Mouse (Mus musculus) embryonic fibroblast, embryonic 13.5 days (primary cell): ENCODE measurements around the gene Zranb1. TPM values are rescaled to one million over a fixed set of nuclear protein-coding genes. Genes with fewer than 3 reads are reported as not detected.

Experiments
- H3K27ac ChIP-seq: 2 replicates; pipeline ENCODE4 v1.5.1; 2012; ENCODE audit warnings: low read length, control low read depth, inconsistent platforms; ENCODE audit not compliant: insufficient read depth
- H3K4me1 ChIP-seq: 2 replicates; pipeline ENCODE4 v1.6.1; 2011; ENCODE audit warnings: low read length; ENCODE audit not compliant: control insufficient read depth, insufficient read depth
- H3K4me3 ChIP-seq: 2 replicates; pipeline ENCODE4 v1.5.1; 2011; ENCODE audit warnings: mild to moderate bottlenecking, control low read depth, low read length; ENCODE audit not compliant: insufficient read depth
- CTCF ChIP-seq: IDR thresholded peaks from 2 replicates; pipeline ENCODE4 v1.5.1; 2011; ENCODE audit warnings: mild to moderate bottlenecking, control low read depth, low read length, moderate library complexity, borderline replicate concordance; ENCODE audit not compliant: insufficient read depth
- POLR2A ChIP-seq: IDR thresholded peaks from 2 replicates; pipeline ENCODE4 v1.6.1; 2011; ENCODE audit warnings: low read depth, mild to moderate bottlenecking, control low read depth, low read length, moderate library complexity
- polyA plus RNA-seq: library from polyadenylated mRNA; stranded (reverse); fragments of >200 nt; gene quantifications from 2 replicates; pipeline ENCODE4 v1.2.4, GENCODE M21; 2011; ENCODE audit warnings: low read depth; ENCODE audit not compliant: missing spikeins, insufficient read length

Zranb1 gene
- polyA plus RNA-seq, 1 experiment, result 24.1 TPM

- TF ChIP-seq CTCF, result no peak
- TF ChIP-seq POLR2A, result no peak
- Histone ChIP-seq H3K4me3 (no peak overlapping the region), H3K27ac (no peak overlapping the region), H3K4me1 (no peaks in the 10 kb centered on the region)
Measured at GRCm38 (mm10) chr7:132892311-132892661, 38.7 kb upstream of the Zranb1 start.

DNA sequence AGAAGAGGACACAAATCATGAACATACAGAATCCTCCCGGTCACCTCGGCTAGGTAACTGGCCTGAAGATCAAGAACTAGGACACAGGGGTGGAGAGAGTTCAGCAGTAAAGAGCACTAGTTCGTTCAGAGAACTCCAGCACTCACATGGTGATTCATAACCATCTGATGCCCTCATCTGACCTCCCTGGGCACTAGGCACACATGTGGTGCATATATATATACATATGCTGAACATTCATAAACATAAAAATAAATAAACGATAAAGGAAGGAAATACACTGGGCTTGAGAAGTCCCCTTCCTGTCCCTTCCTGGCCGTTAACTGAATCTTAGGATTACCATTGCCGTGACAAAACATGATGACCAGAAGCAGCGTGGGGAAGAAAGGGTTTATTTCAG is 38.1 kb upstream of the Zranb1 start:
- Histone ChIP-seq H3K4me1 (no peaks in the 10 kb centered on the region), H3K27ac (no peak overlapping the region), H3K4me3 (no peak overlapping the region)
- TF ChIP-seq POLR2A, result no peak
- TF ChIP-seq CTCF, result no peak

DNA sequence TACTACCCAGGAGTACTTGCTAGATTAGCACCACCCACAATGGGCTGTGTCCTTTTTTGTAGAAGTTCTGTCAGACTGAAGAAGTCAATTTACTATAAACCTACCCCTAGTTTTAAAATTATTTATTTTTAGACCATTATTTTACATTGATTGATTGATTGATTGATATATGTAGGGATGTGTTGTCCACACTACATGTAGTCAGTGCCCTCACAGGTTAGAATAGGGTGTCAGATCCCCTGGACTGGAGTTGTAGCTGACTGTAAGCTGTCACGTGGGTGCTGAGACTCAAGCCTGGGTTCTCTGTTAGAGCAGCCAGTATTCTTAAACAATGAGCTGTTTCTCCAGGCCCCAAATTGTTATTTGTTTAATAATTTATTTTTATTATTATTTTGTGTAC is 37.6 kb upstream of the Zranb1 start:
- Histone ChIP-seq H3K4me1 (no peaks in the 10 kb centered on the region), H3K4me3 (no peak overlapping the region), H3K27ac (no peak overlapping the region)
- no peak for TF ChIP-seq CTCF
- TF ChIP-seq POLR2A, result no peak

GRCm38 (mm10) chr7:132894841-132895555 is 35.9 kb upstream of the Zranb1 start:
- Histone ChIP-seq H3K4me3 (no peak overlapping the region), H3K27ac (no peak overlapping the region), H3K4me1 (no peaks in the 10 kb centered on the region)
- TF ChIP-seq CTCF, result no peak

- no peak overlapping the region for H3K27ac ChIP-seq
- TF ChIP-seq CTCF (no peak), POLR2A (no peak)
- H3K4me1 ChIP-seq, result no peaks in the 10 kb centered on the region
- no peak overlapping the region for H3K4me3 ChIP-seq
Measured at GRCm38 (mm10) chr7:132896206-132896815, 34.6 kb upstream of the Zranb1 start.

GRCm38 (mm10) chr7:132897258-132897657 is 33.7 kb upstream of the Zranb1 start:
- Histone ChIP-seq H3K4me3 (no peak overlapping the region), H3K4me1 (no peaks in the 10 kb centered on the region), H3K27ac (no peak overlapping the region)
- no peak for TF ChIP-seq CTCF

DNA sequence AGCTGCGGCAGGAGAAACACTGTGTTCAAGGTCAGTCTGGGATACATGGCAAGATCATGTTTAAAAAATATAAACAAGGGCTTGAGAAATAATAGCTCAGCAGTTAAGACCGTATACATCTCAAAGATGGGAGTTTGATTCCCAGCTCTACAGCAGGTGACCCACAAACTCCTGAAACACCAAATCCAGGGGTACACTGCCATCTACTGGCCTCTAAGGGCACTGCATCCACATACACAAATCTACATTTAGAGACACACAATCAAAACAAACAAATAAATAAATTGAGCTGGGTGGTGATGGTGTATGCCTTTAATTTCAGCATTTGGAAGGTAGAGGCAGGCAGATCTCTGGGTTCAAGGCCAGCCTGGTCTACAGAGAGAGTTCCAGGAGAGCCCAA is 32.7 kb upstream of the Zranb1 start:
- no peak for TF ChIP-seq POLR2A
- no peak for TF ChIP-seq CTCF
- Histone ChIP-seq H3K4me3 (no peak overlapping the region), H3K4me1 (no peaks in the 10 kb centered on the region), H3K27ac (no peak overlapping the region)

DNA sequence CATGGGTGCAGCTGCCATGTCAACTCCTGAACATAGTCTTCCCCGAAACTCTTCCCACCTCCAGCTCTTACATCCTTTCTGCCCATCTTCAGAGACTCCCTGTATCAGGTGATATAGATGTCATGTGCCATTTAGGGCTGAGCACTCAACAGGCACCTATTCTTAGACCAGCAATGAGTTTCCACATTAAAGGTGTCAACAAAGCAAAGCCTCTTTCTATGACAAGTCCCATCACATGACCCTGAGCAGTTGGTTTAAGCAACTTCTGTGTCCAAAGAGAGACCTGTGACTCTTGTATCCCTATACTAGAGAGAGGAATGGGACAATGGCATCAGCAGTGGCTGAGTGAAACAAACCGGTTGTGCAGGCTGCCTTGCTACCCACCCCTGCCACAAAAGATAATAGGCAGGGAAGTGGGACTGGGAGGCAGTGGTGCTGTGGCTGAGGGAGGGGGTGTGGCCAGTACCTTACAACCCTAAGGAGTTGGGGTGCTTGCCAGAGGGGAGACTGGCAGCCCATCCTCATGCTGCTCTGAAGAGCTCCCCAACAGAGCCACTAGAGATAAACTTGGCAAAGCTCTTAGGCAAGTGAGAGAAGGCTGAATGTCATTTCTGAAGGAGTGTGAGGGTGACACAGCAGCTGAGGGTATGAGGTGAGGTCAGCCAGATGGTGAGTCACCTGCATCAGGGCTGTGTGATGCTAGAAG is 30.0 kb upstream of the Zranb1 start:
- H3K27ac ChIP-seq, result no peak overlapping the region
- H3K4me1 ChIP-seq, result no peaks in the 10 kb centered on the region
- no peak overlapping the region for H3K4me3 ChIP-seq
- TF ChIP-seq CTCF (no peak), POLR2A (no peak)

GRCm38 (mm10) chr7:132903796-132904195 is 27.1 kb upstream of the Zranb1 start:
- no peak overlapping the region for H3K27ac ChIP-seq
- H3K4me3 ChIP-seq, result no peak overlapping the region
- H3K4me1 ChIP-seq, result no peaks in the 10 kb centered on the region
- TF ChIP-seq POLR2A (no peak), CTCF (no peak)

DNA sequence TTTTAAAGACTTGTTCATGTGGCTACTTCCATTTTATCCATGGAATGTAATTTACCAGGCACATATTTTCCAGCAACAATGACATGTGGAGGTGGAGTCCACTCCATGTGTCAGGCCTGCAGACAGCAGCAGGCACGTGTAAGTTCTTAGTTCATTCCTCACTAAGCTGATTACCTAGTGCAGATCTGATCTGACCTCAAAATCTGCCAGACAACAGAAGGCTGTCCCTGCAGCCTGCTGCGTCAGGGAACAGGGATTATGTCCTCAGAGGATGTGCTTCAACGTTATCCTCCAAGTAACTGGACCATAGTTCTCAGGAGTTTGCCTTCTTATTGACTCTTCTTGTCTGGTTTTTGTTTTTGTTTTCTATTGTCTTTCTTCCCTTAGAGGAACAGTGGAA is 9.0 kb upstream of the Zranb1 start:
- Histone ChIP-seq H3K4me3 (no peak overlapping the region), H3K4me1 (no peaks in the 10 kb centered on the region), H3K27ac (no peak overlapping the region)
- TF ChIP-seq POLR2A (no peak), CTCF (no peak)

- no peaks in the 10 kb centered on the region for H3K4me1 ChIP-seq
- TF ChIP-seq CTCF (no peak), POLR2A (no peak)
- no peak overlapping the region for H3K27ac ChIP-seq
- no peak overlapping the region for H3K4me3 ChIP-seq
Measured at GRCm38 (mm10) chr7:132925227-132925626, 5.7 kb upstream of the Zranb1 start.
